ENCODE assay signal across 29 mouse cellular contexts in genomic region chr13:5757176-5757575, GRCm38 (mm10).
DNase-seq lines count a peak whose midpoint lies in the region; ATAC-seq and TF ChIP-seq lines count a peak whose summit lies in the region.
"Had no signal": no experiment of that assay in that cellular context is flagged by ENCODE, and none has a peak within 500 bp of the region (broad histone marks: within the 10 kb centered on the region; RNA-seq: fewer than 3 reads in every experiment).

No protein-coding gene starts in this region.

- TF ChIP-seq CTCF in embryonic fibroblast, embryonic 13.5 days (IDR thresholded peaks at IDR 0.05; ENCODE audit: borderline replicate concordance, insufficient read depth, low read length) = no peak

- H3K4me1 ChIP-seq in embryonic fibroblast, embryonic 13.5 days (ENCODE audit: control insufficient read depth, insufficient read depth, low read length) = no peaks in the 10 kb centered on the region
- H3K4me1 ChIP-seq in hindbrain, embryonic 14.5 days (replicated peaks; ENCODE audit: control insufficient read depth, insufficient read depth, low read length) = no peaks in the 10 kb centered on the region
- H3K4me1 ChIP-seq: forebrain, embryonic 10.5 days; forebrain, embryonic 15.5 days; hindbrain, embryonic 10.5 days; liver, embryonic 15.5 days; stomach, embryonic 15.5 days had no signal

- no peaks in the 10 kb centered on the region for H3K27me3 ChIP-seq in hindbrain, embryonic 14.5 days (ENCODE audit: control insufficient read depth, insufficient read depth, low read length)
- H3K27me3 ChIP-seq: forebrain, embryonic 15.5 days; liver, embryonic 15.5 days; stomach, embryonic 15.5 days had no signal

- H3K4me3 ChIP-seq in embryonic fibroblast, embryonic 13.5 days (ENCODE audit: insufficient read depth, low read length) = no peak overlapping the region
- H3K4me3 ChIP-seq in hindbrain, embryonic 14.5 days (replicated peaks; ENCODE audit: low read length) = no peak overlapping the region
- H3K4me3 ChIP-seq: forebrain, embryonic 10.5 days; forebrain, embryonic 15.5 days; gastrocnemius, adult 2 months; hindbrain, embryonic 10.5 days; liver, embryonic 15.5 days; myocyte; stomach, embryonic 15.5 days had no signal

- peak overlapping the region; percentile 57; the same call in 1 of the 2 replicates for H3K27ac ChIP-seq in embryonic fibroblast, embryonic 13.5 days (ENCODE audit: insufficient read depth, low read length)
- H3K27ac ChIP-seq in hindbrain, embryonic 14.5 days = no peak overlapping the region
- H3K27ac ChIP-seq: forebrain, embryonic 10.5 days; forebrain, embryonic 15.5 days; gastrocnemius, adult 2 months; hindbrain, embryonic 10.5 days; liver, embryonic 15.5 days; stomach, embryonic 15.5 days had no signal

- TF ChIP-seq POLR2A in embryonic fibroblast, embryonic 13.5 days (IDR thresholded peaks at IDR 0.05; ENCODE audit: low read depth, low read length) = no peak

- no peak overlapping the region for H3K4me2 ChIP-seq in hindbrain, embryonic 14.5 days (replicated peaks)
- H3K4me2 ChIP-seq: forebrain, embryonic 15.5 days; liver, embryonic 15.5 days; lung, embryonic 14.5 days; midbrain, embryonic 11.5 days; stomach, embryonic 15.5 days had no signal

- no peak overlapping the region for H3K9ac ChIP-seq in hindbrain, embryonic 14.5 days
- H3K9ac ChIP-seq: forebrain, embryonic 15.5 days; liver, embryonic 15.5 days; lung, embryonic 14.5 days; stomach, embryonic 15.5 days had no signal

- WGBS in hindbrain, embryonic 14.5 days = 95% methylated on average over 3 of the region's 3 CpGs

- peak; percentile 85 for ATAC-seq in CD4-positive, CD25-positive, alpha-beta regulatory T cell, adult 4 months
- peak; percentile 50 for ATAC-seq in megakaryocyte progenitor cell, adult 5-6 weeks (replicated peaks; ENCODE audit: poor library complexity)
- ATAC-seq in hindbrain, embryonic 14.5 days (ENCODE audit: low FRiP score) = no peak
- ATAC-seq: forebrain, embryonic 15.5 days; hindbrain, embryonic 16.5 days; intestine, embryonic 16.5 days; midbrain, embryonic 16.5 days had no signal

- no peaks in the 10 kb centered on the region for H3K9me3 ChIP-seq in hindbrain, embryonic 14.5 days (ENCODE audit: control insufficient read depth, low read length)
- H3K9me3 ChIP-seq: forebrain, embryonic 10.5 days; forebrain, embryonic 15.5 days; hindbrain, embryonic 10.5 days; liver, embryonic 15.5 days; stomach, embryonic 15.5 days had no signal

- no peaks in the 10 kb centered on the region for H3K36me3 ChIP-seq in hindbrain, embryonic 14.5 days (replicated peaks; ENCODE audit: control insufficient read depth, insufficient read depth)
- H3K36me3 ChIP-seq: forebrain, embryonic 10.5 days; forebrain, embryonic 15.5 days; hindbrain, embryonic 10.5 days; liver, embryonic 15.5 days; stomach, embryonic 15.5 days had no signal

- DNase-seq in CD4-positive helper T cell, adult 2 months (ENCODE audit: low read depth, low spot score) = peak; percentile 68
- DNase-seq in hindbrain, embryonic 14.5 days (ENCODE audit: low spot score) = no peak
- DNase-seq in spleen, postnatal 4 days (ENCODE audit: low spot score in 2 of 2) = no peak
- no peak for DNase-seq in natural killer cell, adult 2 months (ENCODE audit: low spot score in 2 of 2)
- DNase-seq: adrenal gland, adult 8-10 months; cerebellum, adult 2 months; cerebellum, postnatal 14 days; gastrocnemius, adult 2 months; heart, postnatal 14 days; kidney, adult 8-10 months; kidney, postnatal 10 days; layer of hippocampus, adult 9-11 months; lung, embryonic 14.5 days; lung, postnatal 14 days; retina, postnatal 1 day; right cerebral cortex, postnatal 14 days had no signal
